Mouse (Mus musculus) CH12.LX (cell line): Measurements from ENCODE around the gene Ercc8.

Experiments used
- CHD2 ChIP-seq: IDR thresholded peaks from 2 replicates; pipeline ENCODE4 v1.6.1; 2011; ENCODE audit warnings: low read length, improper control_type of control experiment
- CTCF ChIP-seq, 2 experiments: IDR thresholded peaks in 1 of 2; conservative IDR thresholded peaks in 1 of 2; 2 replicates each; pipeline ENCODE4 v1.5.1; 2011 to 2012; ENCODE audit warnings: low read depth in 2 of 2, low read length in 2 of 2, improper control_type of control experiment in 1 of 2, inconsistent platforms in 1 of 2, mild to moderate bottlenecking in 1 of 2, moderate library complexity in 1 of 2
- EP300 ChIP-seq: IDR thresholded peaks from 2 replicates; pipeline ENCODE4 v1.6.1; 2011; ENCODE audit warnings: low read length, improper control_type of control experiment
- JUN ChIP-seq: IDR thresholded peaks from 2 replicates; pipeline ENCODE4 v1.6.1; 2011; ENCODE audit warnings: low read depth, mild to moderate bottlenecking, low read length, improper control_type of control experiment, moderate library complexity; ENCODE audit not compliant: insufficient read depth
- MAFK ChIP-seq: IDR thresholded peaks from 2 replicates; pipeline ENCODE4 v1.6.1; 2011; ENCODE audit warnings: low read length, improper control_type of control experiment; ENCODE audit not compliant: insufficient replicate concordance
- MAX ChIP-seq: IDR thresholded peaks from 2 replicates; pipeline ENCODE4 v1.6.1; 2011; ENCODE audit warnings: low read length, improper control_type of control experiment
- MAZ ChIP-seq: IDR thresholded peaks from 2 replicates; pipeline ENCODE4 v1.6.1; 2012; ENCODE audit warnings: low read depth, mild to moderate bottlenecking, inconsistent platforms, low read length, improper control_type of control experiment, moderate library complexity
- MYC ChIP-seq: IDR thresholded peaks from 2 replicates; pipeline ENCODE4 v1.6.1; 2011; ENCODE audit warnings: low read depth, mild to moderate bottlenecking, improper control_type of control experiment, low read length
- NELFE ChIP-seq: IDR thresholded peaks from 2 replicates; pipeline ENCODE4 v1.6.1; 2011; ENCODE audit warnings: low read depth, low read length, improper control_type of control experiment
- PAX5 ChIP-seq: IDR thresholded peaks from 2 replicates; pipeline ENCODE4 v1.6.1; 2012; ENCODE audit warnings: low read length, inconsistent platforms, mixed read lengths
- POLR2AphosphoS2 ChIP-seq: IDR thresholded peaks from 2 replicates; pipeline ENCODE4 v1.6.1; 2011; ENCODE audit warnings: low read depth, low read length, improper control_type of control experiment
- RAD21 ChIP-seq: IDR thresholded peaks from 2 replicates; pipeline ENCODE4 v1.6.1; 2011; ENCODE audit warnings: low read depth, mild to moderate bottlenecking, low read length, improper control_type of control experiment, moderate library complexity
- SMC3 ChIP-seq: IDR thresholded peaks from 2 replicates; pipeline ENCODE4 v1.6.1; 2011; ENCODE audit warnings: low read depth, low read length, improper control_type of control experiment
- ZC3H11A ChIP-seq: IDR thresholded peaks from 2 replicates; pipeline ENCODE4 v1.6.1; 2012; ENCODE audit warnings: low read depth, mild to moderate bottlenecking, inconsistent platforms, low read length, improper control_type of control experiment

DNA sequence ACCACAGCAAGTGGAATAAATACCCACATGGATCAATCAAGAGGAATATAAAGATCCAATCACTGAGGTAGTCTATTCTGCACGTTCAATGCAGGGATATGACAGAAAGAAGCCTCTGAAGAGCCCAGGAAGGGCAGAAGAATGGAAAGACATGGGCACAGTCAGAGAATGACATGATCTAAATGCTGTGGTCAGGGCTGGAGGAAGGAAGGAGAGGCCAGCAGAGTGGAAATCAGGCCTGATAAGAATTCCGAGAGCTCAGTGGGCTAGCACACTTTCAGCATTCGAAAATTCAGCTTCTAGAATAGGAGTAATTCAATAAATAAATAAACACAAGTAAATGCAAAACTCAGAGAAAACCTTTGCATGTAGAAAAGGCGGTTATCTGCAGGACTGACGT lies 83.2 kb downstream of the Ercc8 start:
- TF ChIP-seq MAFK (no peak), CHD2 (no peak), SMC3 (no peak), NELFE (no peak), MAX (no peak), RAD21 (no peak), CTCF (conservative IDR thresholded peaks at IDR 0.05 in 1 of 2, IDR thresholded peaks at IDR 0.05 in 1 of 2; ENCODE audit: low read depth in 2 of 2, low read length in 2 of 2) (no peak), MAZ (no peak), JUN (no peak), MYC (no peak), PAX5 (no peak), POLR2AphosphoS2 (no peak), ZC3H11A (no peak), EP300 (no peak)
